Mouse (Mus musculus) embryonic facial prominence, embryonic 14.5 days (tissue): ENCODE results near the gene Pip4k2c. TPM values are rescaled to one million over a fixed set of nuclear protein-coding genes. Genes with fewer than 3 reads are reported as not detected.
A peak's percentile ranks its signal among the peaks of the same experiment; 100 is the strongest.
"Not testable (repeated sequence)": the region's sequence is repeated elsewhere in the genome, so short reads cannot be mapped to it uniquely, and the experiment has no call there.

Experiments
- ATAC-seq: fragments of 200-750 bp; cut with Nextera tagmentation; 2 replicates; pipeline ENCODE4 v1.8.0; 2017; ENCODE audit warnings: low read depth, moderate number of reproducible peaks, moderate TSS enrichment
- DNase-seq: peaks from one replicate; pipeline ENCODE4 v3.0.0-alpha.2; 2015; ENCODE audit warnings: low spot score
- H3K27ac ChIP-seq: fragments of 300-500 bp; sonication (generic); replicated peaks from 2 replicates; pipeline ENCODE4 v1.5.1; 2014; ENCODE audit warnings: low read depth, mild to moderate bottlenecking, low read length, moderate library complexity
- H3K27me3 ChIP-seq: fragments of 300-500 bp; sonication (generic); replicated peaks from 2 replicates; pipeline ENCODE4 v1.6.1; 2014; ENCODE audit warnings: low read length; ENCODE audit not compliant: control insufficient read depth, insufficient read depth
- H3K36me3 ChIP-seq: fragments of 300-500 bp; sonication (generic); 2 replicates; pipeline ENCODE4 v1.6.1; 2014; ENCODE audit warnings: low read length, mixed read lengths; ENCODE audit not compliant: control insufficient read depth, insufficient read depth
- H3K4me1 ChIP-seq: fragments of 300-500 bp; sonication (generic); 2 replicates; pipeline ENCODE4 v1.6.1; 2014; ENCODE audit warnings: antibody characterized with exemption, low read length; ENCODE audit not compliant: control insufficient read depth, insufficient read depth
- H3K4me2 ChIP-seq: fragments of 300-500 bp; sonication (generic); 2 replicates; pipeline ENCODE4 v1.6.1; 2014; ENCODE audit warnings: low read depth, mild to moderate bottlenecking, low read length, moderate library complexity, mixed read lengths
- H3K4me3 ChIP-seq: fragments of 300-500 bp; sonication (generic); 2 replicates; pipeline ENCODE4 v1.5.1; 2014; ENCODE audit warnings: low read depth, mild to moderate bottlenecking, low read length
- H3K9ac ChIP-seq: fragments of 300-500 bp; sonication (generic); 2 replicates; pipeline ENCODE4 v1.6.1; 2014; ENCODE audit warnings: low read depth, mild to moderate bottlenecking, low read length, moderate library complexity, mixed read lengths
- H3K9me3 ChIP-seq: fragments of 300-500 bp; sonication (generic); 2 replicates; pipeline ENCODE4 v1.6.1; 2016; ENCODE audit warnings: low read length; ENCODE audit not compliant: control insufficient read depth
- WGBS: fragments of 180-500 bp; shearing (Covaris S2); extraction: QIAGEN DNeasy Blood & Tissue Kit; methylation state at CpG from one replicate; pipeline ENCODE4 v1.1.7; 2014; 5-methylcytosine and 5-hydroxymethylcytosine counted together
- polyA plus RNA-seq: library from polyadenylated mRNA; unstranded; fragments of >200 nt; fragmentation: Nextera tagmentation; extraction: Ambion mirVana; gene quantifications from 2 replicates; pipeline ENCODE4 v1.2.1, GENCODE M21; 2014

The Pip4k2c gene
- polyA plus RNA-seq, 1 experiment from 2014 or later, result 19.3 TPM

GRCm38 (mm10) chr10:127194428-127195327, 16.7 kb downstream of the Pip4k2c start:
- ATAC-seq, result no peak
- WGBS, result 8% methylated on average over 22 of the region's 22 CpGs
- Histone ChIP-seq H3K4me2 (peak overlapping the region; percentile 72), H3K27ac (peak overlapping the region; percentile 96), H3K9me3 (no peaks in the 10 kb centered on the region), H3K27me3 (no peaks in the 10 kb centered on the region), H3K9ac (peak overlapping the region; percentile 97), H3K4me1 (peaks cover 29% of the 10 kb centered on the region), H3K4me3 (peak overlapping the region; percentile 76), H3K36me3 (peaks cover 46% of the 10 kb centered on the region)
- DNase-seq, result peak; percentile 56

GRCm38 (mm10) chr10:127193011-127193410, 18.4 kb downstream of the Pip4k2c start:
- no peak for ATAC-seq
- Histone ChIP-seq H3K9me3 (no peaks in the 10 kb centered on the region), H3K4me2 (0 out of 2 replicates have a peak overlapping the region, but pooled peaks have one; percentile 18), H3K9ac (no peak overlapping the region), H3K4me3 (no peak overlapping the region), H3K27ac (no peak overlapping the region), H3K27me3 (no peaks in the 10 kb centered on the region), H3K36me3 (peaks cover 31% of the 10 kb centered on the region), H3K4me1 (peaks cover 29% of the 10 kb centered on the region)
- no peak for DNase-seq
- WGBS, result 73% methylated on average over 9 of the region's 9 CpGs

GRCm38 (mm10) chr10:127192057-127192328, 19.4 kb downstream of the Pip4k2c start:
- Histone ChIP-seq H3K36me3 (peaks cover 30% of the 10 kb centered on the region), H3K4me1 (peaks cover 32% of the 10 kb centered on the region)
- not testable (repeated sequence) for H3K9ac ChIP-seq, H3K27me3 ChIP-seq, H3K4me3 ChIP-seq, H3K4me2 ChIP-seq, H3K27ac ChIP-seq, H3K9me3 ChIP-seq, DNase-seq, ATAC-seq
- 90% methylated on average over 1 of the region's 1 CpGs for WGBS

- H3K4me3 ChIP-seq, result peak overlapping the region; percentile 74; the same call in 1 of the 2 replicates
- peaks cover 27% of the 10 kb centered on the region for H3K4me1 ChIP-seq
- 0 out of 2 replicates have a peak overlapping the region, but pooled peaks have one; percentile 88 for H3K9ac ChIP-seq
- H3K27ac ChIP-seq, result peak overlapping the region; percentile 96
- DNase-seq (no peak), ATAC-seq (no peak)
- H3K36me3 ChIP-seq, result peaks cover 35% of the 10 kb centered on the region
- H3K9me3 ChIP-seq, result no peaks in the 10 kb centered on the region
- H3K27me3 ChIP-seq, result no peaks in the 10 kb centered on the region
- H3K4me2 ChIP-seq, result peak overlapping the region; percentile 97
- 74% methylated on average over 19 of the region's 19 CpGs for WGBS
These were observed 20.0 kb downstream of the Pip4k2c start for GRCm38 (mm10) chr10:127191191-127192056.

GRCm38 (mm10) chr10:127190398-127191190, 20.8 kb downstream of the Pip4k2c start:
- no peaks in the 10 kb centered on the region for H3K27me3 ChIP-seq
- H3K4me3 ChIP-seq, result peak overlapping the region; percentile 74
- 35% methylated on average over 12 of the region's 14 CpGs for WGBS
- peak overlapping the region; percentile 96 for H3K27ac ChIP-seq
- peak overlapping the region; percentile 88 for H3K9ac ChIP-seq
- ATAC-seq, result no peak
- H3K36me3 ChIP-seq, result peaks cover 42% of the 10 kb centered on the region
- no peak for DNase-seq
- peak overlapping the region; percentile 97 for H3K4me2 ChIP-seq
- peaks cover 26% of the 10 kb centered on the region for H3K4me1 ChIP-seq
- H3K9me3 ChIP-seq, result no peaks in the 10 kb centered on the region

- peak within 1 kb of the TSS; percentile 96 for H3K27ac ChIP-seq
- H3K9me3 ChIP-seq, result no peaks in the 10 kb centered on the region
- peaks cover 26% of the 10 kb centered on the region for H3K4me1 ChIP-seq
- 1% methylated on average over 24 of the region's 35 CpGs for WGBS
- peak within 1 kb of the TSS; percentile 97 for H3K4me2 ChIP-seq
- ATAC-seq (peak; percentile 54), DNase-seq (peak; percentile 88)
- no peaks in the 10 kb centered on the region for H3K27me3 ChIP-seq
- peak within 1 kb of the TSS; percentile 74 for H3K4me3 ChIP-seq
- H3K36me3 ChIP-seq, result peaks cover 49% of the 10 kb centered on the region
- peak within 1 kb of the TSS; percentile 88 for H3K9ac ChIP-seq
These were observed 21.6 kb downstream of the Pip4k2c start, which contains the start of gene Arhgef25 for GRCm38 (mm10) chr10:127189651-127190381. Gene Arhgef25 (minus strand): TSS chr10:127190083.

GRCm38 (mm10) chr10:127189116-127189650, 22.2 kb downstream of the Pip4k2c start:
- Histone ChIP-seq H3K27ac (peak overlapping the region; percentile 96), H3K4me3 (peak overlapping the region; percentile 74), H3K4me2 (peak overlapping the region; percentile 97), H3K36me3 (peaks cover 54% of the 10 kb centered on the region), H3K27me3 (no peaks in the 10 kb centered on the region), H3K9me3 (no peaks in the 10 kb centered on the region), H3K9ac (peak overlapping the region; percentile 88), H3K4me1 (peaks cover 20% of the 10 kb centered on the region)
- ATAC-seq, result no peak
- WGBS, result 0% methylated on average over 18 of the region's 26 CpGs
- DNase-seq, result peak; percentile 58
